Mouse (Mus musculus) megakaryocyte, embryonic 14.5 days (primary cell): ENCODE measurements around the gene Tapbp.

Source experiments
- FLI1 ChIP-seq: IDR thresholded peaks from 2 replicates; pipeline ENCODE4 v1.6.1; 2012; ENCODE audit warnings: low read length, inconsistent platforms, mixed read lengths
- GATA1 ChIP-seq: IDR thresholded peaks from 3 replicates; pipeline ENCODE4 v1.6.1; 2012; ENCODE audit warnings: mixed read lengths, low read length, inconsistent platforms, borderline replicate concordance

GRCm38 (mm10) chr17:33965082-33965845, 49.6 kb downstream of the Tapbp start:
- TF ChIP-seq FLI1 = no peak
- TF ChIP-seq GATA1 = no peak
